Mouse (Mus musculus) stomach, postnatal 0 days (tissue): ENCODE measurements around the gene 4931406P16Rik.

Source experiments
- CTCF ChIP-seq: IDR thresholded peaks from 2 replicates; pipeline ENCODE4 v1.5.1; 2016; ENCODE audit warnings: antibody characterized with exemption, low read depth, mild to moderate bottlenecking, moderate library complexity
- EP300 ChIP-seq: optimal IDR thresholded peaks from 2 replicates; pipeline ENCODE3; 2016; ENCODE audit warnings: antibody characterized with exemption

GRCm38 (mm10) chr7:34346505-34346904 is 33.2 kb upstream of the 4931406P16Rik start:
- TF ChIP-seq CTCF (no peak), EP300 (no peak)
